Mouse (Mus musculus): ENCODE measurements around the gene Zfp62.

Zfp62 gene

GRCm38 (mm10) chr11:49248974-49249700 is 46.0 kb downstream of the Zfp62 start:
- no peak for DNase-seq (ENCODE audit: low spot score in 2 of 2)

DNA sequence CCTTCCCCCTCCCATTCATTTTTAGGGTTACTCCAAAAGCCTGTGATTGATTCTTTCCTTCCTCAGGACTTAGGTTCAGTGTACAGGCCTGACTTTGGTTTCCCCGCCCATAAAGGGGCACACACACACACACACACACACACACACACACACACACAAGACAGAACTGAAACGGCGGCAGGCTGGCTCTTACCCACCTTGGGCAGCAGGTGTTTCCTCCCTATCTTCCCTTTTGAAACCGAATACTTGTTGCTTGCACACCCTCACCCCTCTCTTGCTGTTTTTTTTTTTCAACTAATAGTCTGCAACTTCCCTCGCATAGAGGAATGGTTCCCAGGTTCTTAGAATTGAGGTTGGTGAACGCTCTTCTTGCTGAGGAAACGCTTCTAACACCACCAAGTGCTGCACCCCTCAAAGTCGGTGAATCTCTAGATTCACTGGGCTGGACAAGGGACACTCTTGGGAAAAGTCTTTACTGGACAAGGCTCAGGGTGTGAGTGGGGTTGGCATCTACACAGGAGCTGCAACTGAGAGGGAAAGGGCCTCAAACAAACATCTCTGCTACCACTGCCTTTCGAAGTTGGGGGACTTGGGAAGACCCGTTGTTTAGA is 46.8 kb downstream of the Zfp62 start:
- DNase-seq (ENCODE audit: low spot score in 2 of 2), result no peak

GRCm38 (mm10) chr11:49250422-49251379 is 47.6 kb downstream of the Zfp62 start:
- DNase-seq (ENCODE audit: low spot score in 2 of 2), result peak; percentile 35 to 36

- DNase-seq (ENCODE audit: low spot score in 2 of 2), result no peak
Measured at GRCm38 (mm10) chr11:49251380-49251761, 48.3 kb downstream of the Zfp62 start.

DNA sequence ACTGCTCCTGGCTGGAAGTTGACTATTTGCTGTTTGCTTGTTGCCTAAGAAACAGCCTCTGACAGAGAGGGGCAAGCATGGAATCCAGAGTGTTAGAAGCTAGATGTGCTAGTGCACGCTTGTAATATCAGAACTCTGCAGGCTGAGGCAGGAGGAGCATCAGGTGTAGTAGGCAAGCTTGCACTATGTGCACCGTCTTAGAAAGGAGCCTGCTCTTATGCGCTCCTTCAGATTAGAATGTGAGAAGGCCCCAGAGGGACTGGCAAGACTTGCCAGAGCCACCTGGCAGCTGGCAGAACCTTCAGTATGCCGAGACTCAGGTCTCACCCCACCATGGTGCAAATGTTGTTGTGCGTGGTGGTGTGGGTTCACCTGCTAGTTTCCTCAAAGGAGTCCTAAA is 49.0 kb downstream of the Zfp62 start:
- DNase-seq (ENCODE audit: low spot score in 2 of 2), result no peak

DNA sequence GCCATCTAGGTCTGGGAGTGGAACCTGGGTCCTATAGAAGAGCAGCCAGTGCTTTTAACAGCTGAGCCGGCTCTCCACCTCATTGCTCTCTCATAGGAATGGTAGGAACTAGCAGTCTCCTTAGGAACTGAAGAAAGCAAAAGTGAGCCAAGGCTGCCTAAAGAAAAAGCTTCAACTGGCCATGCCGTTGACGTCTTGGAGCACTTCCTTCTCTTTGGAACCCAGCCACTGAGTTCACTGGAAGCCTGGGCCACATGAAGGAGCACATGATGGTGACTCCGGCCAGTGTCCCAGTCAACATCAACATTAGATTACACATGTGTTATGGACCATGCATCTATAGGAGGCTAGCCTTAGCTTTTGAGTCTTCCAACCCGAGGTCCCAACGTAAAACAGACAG is 49.9 kb downstream of the Zfp62 start:
- DNase-seq (ENCODE audit: low spot score in 2 of 2), result no peak

- no peak for DNase-seq (ENCODE audit: low spot score in 2 of 2)
Measured at GRCm38 (mm10) chr11:49259296-49259695, 56.2 kb downstream of the Zfp62 start.

DNA sequence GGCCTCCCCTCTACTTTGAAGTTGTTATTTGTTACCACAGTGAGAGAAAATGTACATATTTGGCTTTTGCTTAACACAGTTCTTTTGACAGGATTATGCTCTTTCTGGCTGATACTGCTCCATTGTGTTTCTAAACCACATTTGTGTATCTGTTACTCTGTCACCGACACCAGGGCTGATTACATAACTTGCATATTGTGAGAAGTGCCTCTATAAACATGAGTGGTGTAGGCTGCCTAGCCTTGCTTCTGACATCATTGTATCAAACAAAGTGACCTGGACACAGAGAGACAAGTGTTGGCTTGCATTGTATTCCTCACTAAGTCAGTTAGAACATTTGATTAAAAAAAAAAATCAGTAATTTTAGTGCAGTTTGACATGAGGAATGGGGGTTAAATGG is 56.7 kb downstream of the Zfp62 start:
- no peak for DNase-seq (ENCODE audit: low spot score in 2 of 2)

GRCm38 (mm10) chr11:49260598-49261312 is 57.7 kb downstream of the Zfp62 start:
- DNase-seq (ENCODE audit: low spot score in 2 of 2), result no peak

DNA sequence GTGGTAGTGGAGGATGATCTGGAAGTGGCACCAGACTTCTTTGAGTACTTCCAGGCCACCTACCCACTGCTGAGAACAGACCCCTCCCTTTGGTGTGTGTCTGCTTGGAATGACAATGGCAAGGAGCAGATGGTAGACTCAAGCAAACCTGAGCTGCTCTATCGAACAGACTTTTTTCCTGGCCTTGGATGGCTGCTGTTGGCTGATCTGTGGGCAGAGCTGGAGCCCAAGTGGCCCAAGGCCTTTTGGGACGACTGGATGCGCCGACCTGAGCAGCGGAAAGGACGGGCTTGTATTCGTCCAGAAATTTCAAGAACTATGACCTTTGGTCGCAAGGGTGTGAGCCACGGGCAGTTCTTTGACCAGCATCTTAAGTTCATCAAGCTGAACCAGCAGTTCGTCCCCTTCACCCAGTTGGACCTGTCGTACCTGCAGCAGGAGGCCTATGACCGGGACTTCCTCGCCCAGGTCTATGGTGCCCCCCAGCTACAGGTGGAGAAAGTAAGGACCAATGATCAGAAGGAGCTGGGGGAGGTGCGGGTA is 58.3 kb downstream of the Zfp62 start:
- no peak for DNase-seq (ENCODE audit: low spot score in 2 of 2)

GRCm38 (mm10) chr11:49262286-49262685 is 59.2 kb downstream of the Zfp62 start:
- DNase-seq (ENCODE audit: low spot score in 2 of 2), result no peak

DNA sequence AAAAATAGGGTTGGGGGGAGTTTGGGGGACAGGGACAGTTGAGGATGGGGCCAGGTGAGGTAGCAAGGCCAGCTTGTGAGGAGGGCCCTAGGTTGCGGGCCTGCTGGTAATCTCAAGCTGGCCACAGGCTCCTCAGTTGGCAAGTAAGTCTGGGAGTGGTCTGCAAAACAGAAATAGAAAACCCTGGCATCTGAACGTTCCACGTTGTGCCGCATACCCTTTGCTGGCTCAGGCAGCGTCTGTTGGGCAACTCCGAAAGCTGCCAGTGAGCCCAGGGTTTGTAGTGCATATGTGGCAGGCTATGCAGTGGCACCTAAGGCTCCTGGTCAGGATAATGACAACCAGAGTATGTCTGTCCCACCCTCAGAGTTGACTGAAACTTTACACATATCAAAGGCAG is 60.1 kb downstream of the Zfp62 start:
- no peak for DNase-seq (ENCODE audit: low spot score in 2 of 2)

DNA sequence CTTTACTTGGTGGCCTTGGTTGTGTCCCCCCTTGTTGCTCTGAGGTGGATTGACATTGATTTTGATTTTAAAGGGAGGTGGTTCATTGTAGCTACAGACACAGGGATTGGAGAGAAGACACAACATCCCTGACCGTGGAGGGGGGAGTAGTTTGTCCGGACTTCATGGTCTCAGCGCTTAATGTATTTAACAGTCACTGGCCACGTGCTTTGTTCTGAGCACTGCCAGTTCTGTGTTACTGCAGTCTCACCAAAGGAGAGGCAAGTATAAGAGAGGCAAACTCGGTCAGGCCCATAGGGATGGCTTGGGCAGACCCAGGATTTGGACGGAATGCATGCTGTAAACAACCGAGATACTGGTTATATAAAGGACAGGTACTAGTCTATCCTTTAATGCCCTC is 61.0 kb downstream of the Zfp62 start:
- DNase-seq (ENCODE audit: low spot score in 2 of 2), result no peak

- no peak for DNase-seq (ENCODE audit: low spot score in 2 of 2)
Measured at GRCm38 (mm10) chr11:49264622-49265021, 61.5 kb downstream of the Zfp62 start.

DNA sequence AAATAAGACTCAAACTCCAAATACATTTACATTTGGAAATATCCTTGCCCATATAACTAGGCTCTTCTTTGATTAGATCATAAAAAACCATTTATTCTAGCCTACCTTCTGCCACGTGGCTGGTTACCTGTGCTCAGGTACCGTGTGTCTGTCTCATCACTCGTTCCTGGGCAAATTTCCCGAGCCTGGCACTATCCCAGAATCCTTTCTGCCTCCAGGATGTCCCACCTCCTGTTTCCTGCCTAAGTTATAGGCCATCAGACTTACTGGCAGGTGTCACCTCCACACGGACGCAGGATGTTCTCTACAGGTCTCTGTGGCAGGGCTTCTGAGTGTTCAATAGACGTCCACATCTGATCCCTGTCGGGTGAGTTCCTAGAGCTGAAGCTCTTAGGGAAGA is 62.0 kb downstream of the Zfp62 start:
- DNase-seq (ENCODE audit: low spot score in 2 of 2), result no peak

DNA sequence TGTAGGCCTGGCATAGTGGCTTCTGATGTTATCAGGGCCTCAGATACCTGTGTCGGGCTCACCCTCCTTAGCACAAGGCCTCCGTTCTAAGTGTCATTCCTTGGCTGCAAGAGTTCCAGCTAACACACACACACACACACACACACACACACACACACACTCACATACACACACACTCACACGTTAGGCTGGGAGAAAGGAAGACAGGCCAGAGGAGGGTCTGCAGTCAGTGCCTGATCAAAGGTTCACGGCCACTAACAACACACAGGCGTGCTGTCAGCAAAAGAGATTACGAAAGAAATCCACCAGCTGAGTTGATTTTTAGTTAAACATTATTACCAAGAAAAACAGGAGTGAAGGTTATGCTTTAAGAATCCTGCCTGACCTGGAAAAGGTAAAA is 63.6 kb downstream of the Zfp62 start:
- no peak for DNase-seq (ENCODE audit: low spot score in 2 of 2)

DNA sequence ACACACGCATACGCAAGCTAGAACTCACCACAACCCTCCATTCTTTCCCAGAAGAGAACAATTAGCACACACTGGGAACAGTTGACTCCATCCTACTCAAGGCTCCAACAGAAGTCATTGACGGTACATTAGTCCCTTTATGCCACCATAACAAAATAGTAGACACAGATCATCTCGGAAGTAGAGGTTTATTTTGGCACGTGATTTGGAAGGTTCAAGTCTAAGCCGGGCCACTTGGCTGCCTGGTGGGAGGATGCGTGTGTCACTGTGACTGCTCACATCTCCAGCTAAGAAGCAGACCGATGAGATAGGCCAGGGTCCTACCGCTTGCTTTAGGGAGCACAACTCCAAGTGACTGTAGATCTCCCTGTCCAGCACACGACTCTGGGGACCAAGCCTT is 64.2 kb downstream of the Zfp62 start:
- DNase-seq (ENCODE audit: low spot score in 2 of 2), result no peak

DNA sequence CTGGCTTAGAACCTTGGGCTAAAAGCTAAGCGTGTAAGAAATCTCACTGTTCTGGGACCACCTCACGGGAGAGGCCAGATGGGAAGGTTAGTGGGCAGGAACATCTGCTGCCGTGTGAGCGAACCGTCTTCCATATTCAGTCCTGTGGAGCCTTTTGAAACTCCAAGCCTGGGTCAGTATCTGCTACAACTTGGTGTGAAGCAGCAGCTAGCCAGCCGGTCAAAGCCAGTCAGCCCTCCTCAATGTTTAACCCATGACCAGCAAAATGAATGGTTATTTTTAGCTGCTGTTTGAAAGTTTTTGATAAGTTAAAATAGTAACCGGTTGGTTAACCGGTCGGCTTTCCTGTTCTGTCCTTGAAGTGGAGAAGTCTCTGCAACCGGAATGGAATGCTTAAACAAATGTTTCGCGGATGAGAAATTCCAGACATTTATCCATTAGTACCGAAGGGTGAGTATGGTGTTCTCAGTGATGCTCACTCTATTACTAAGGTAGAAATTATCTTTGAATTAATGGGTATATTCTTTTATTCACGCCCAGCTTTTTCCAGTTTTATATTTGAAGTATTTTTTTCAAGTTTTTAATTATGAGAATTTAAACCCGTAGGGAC is 65.0 kb downstream of the Zfp62 start:
- no peak for DNase-seq (ENCODE audit: low spot score in 2 of 2)
